Mouse (Mus musculus): Measurements from ENCODE around the gene Sox21.

Sox21 gene

DNA sequence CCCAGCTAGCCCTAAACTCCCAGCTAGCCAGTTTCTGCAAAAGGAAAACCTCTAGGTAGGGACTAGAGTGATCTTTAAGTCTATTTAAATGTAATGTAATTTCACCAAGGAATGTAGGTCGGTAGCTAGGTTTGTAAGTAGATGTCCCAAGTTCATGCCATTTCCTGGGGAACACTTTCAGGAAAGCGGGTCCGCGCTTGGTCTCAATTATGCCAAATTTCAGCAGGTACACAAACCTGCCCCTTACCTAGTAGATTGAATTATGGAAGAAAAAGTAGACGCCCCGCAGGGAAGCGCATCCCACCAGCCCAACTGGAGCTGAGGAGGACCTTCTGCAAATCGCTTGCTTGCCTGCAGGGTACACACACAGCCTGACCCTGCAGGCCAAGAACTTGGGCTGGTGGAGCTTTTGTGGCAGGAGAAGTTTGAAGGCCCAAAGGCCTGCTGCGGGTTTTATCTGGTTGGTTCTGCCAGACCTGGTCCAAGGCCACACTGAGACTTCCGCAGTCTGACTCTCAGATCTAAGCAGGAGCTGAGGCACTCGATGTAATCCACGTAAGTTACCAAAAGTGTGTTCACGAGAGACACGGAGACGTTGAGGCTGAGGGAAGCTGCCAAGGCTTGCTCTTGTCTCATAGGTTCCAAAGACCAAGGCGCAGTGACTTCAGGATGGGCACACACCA is 11.6 kb downstream of the Sox21 start:
- peak; percentile 32 for DNase-seq (ENCODE audit: low spot score)

- DNase-seq (ENCODE audit: low spot score): peak; percentile 22
Measured at GRCm38 (mm10) chr14:118220885-118221284, 15.9 kb downstream of the Sox21 start.

DNA sequence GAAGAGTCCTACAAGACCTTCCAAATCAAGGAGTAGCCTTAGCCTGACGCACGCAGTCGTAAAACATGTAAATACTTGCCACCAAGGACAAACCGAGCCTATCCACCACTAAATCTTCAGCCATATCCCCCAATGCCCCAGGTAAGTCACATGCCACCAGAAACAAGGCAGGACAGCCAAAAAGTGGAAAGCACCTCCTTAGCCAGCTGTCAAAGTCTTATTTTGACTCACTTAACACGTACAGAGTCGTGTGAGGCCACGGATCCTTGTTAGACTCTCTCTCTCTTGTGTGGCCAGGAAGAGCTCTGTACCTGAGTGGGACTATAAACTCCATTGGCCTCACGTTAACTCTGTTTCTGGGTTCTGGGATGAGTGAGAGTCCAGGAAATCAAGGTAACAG is 20.0 kb downstream of the Sox21 start:
- DNase-seq (ENCODE audit: low spot score): no peak

GRCm38 (mm10) chr14:118212188-118212804 is 24.5 kb downstream of the Sox21 start:
- no peak for DNase-seq (ENCODE audit: low spot score)

DNA sequence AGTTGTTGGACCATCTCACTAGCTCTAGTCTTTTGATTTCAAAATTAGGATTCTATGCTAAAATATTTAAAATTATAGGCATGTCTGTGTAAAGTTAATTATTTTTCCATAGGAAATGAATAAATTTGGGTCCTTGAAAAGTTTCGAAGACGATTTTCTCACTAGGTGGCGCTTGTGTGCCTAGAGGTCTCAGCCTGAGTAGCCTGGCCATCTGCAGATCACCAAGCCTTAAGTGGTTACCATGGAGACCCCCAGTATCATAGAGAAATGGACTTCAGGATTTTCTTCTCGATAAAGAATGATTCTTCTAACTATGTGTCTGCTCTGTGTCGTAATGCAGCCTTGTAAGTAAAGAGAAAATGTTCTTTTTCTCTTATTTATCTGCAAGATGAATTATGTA is 27.2 kb downstream of the Sox21 start:
- DNase-seq (ENCODE audit: low spot score): peak; percentile 87

- DNase-seq (ENCODE audit: low spot score): no peak
Measured at GRCm38 (mm10) chr14:118207347-118207746, 29.5 kb downstream of the Sox21 start.

- DNase-seq (ENCODE audit: low spot score): no peak
Measured at GRCm38 (mm10) chr14:118203031-118203430, 33.8 kb downstream of the Sox21 start.

- DNase-seq (ENCODE audit: low spot score): no peak
Measured at GRCm38 (mm10) chr14:118202006-118202405, 34.8 kb downstream of the Sox21 start.

GRCm38 (mm10) chr14:118200731-118201130 is 36.1 kb downstream of the Sox21 start:
- DNase-seq (ENCODE audit: low spot score): no peak

DNA sequence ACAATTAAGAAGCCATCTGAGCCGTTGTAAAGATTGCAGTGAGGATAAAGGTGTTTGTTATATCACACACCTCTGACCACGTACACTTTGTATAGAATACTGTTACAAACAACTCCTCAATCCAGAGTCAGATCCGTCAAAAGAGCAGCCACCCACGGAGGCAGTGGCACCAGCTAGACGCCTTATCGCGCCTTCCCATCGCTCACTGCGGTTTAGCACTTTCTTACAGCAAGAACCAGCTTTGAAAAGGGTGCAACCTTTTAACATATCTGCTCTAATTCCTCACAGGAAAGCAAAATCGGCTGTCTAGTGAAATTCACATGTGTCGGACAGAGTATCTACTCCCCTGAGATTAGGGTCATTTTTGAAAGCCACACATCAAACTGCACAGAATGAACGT is 39.8 kb downstream of the Sox21 start:
- no peak for DNase-seq (ENCODE audit: low spot score)

DNA sequence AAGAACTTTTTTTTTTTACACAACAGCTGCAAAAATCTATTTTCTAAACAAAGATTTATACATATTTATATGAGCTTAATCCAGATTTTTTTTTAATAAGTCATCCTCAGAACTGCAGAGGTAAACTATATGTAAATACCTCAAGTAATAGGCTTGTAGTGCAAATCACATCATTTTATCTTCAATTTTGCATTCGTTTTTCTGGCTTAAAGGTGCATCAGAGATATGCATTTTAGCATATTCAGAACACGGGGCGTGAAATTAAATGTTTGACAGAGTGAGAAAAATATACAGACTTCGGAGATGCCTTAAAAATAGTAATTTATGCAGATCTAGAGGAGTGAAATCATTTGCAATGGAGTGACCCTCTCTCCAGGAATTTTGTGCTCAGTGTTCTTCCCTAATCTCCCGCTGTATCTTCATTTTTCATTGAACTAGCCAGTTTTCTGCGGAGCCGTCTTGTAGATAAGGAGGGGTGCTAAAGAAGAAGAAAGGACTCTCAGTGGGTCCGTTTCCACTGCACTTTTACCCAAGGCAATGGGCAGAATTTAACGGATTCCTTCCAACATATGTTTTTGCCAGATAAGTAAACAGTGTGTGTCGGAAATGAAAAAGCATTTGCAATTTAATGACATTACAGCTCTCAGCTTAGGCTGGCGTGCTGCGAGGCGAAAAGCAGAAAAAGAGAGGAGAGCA is 42.5 kb downstream of the Sox21 start:
- no peak for DNase-seq (ENCODE audit: low spot score)

DNA sequence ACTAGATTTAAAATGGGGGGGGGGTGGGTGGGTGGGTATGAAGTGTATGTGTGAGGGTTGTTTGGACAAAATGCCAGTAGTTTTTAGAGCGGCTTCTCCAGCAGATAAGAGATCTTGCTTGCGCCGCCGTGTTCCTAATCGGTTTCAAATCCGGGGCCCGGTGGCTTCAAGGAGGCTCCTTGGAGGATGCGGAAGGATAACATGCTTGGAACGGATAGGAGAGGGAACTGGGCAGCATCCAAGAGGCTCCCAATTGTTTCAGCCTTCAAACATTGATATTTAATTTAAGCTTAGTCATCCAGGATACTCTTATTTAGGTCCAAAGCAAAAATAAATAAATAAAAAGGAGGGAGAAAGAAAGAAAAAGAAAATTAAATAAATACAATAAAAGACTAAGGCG is 43.2 kb downstream of the Sox21 start:
- no peak for DNase-seq (ENCODE audit: low spot score)

- DNase-seq (ENCODE audit: low spot score): no peak
Measured at GRCm38 (mm10) chr14:118193001-118193628, 43.7 kb downstream of the Sox21 start.

DNA sequence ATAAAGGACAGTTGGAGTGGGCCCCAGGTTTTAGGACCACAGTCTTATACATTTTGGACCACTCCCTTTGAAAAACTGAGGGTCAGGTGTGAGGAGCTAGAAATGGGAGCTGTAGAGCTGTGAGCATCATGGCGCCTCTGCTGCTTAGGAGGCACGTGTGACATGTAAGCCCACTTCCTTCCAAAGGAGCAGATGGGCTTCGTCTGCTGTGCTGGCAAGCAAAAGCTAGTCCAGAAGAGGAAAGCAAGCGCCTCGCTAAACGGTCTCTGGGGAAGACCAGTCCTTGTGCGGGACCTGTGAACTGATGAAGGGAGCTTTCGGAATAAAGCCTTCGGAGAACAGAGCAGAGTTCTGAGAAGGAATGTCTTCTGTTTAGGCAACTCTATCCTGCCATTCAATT is 45.4 kb downstream of the Sox21 start:
- DNase-seq (ENCODE audit: low spot score): no peak
